In genomic region chr7:102064655-102065045, GRCm38 (mm10) we compare ENCODE assay signal across 7 mouse cellular contexts. TPM values are rescaled to one million over a fixed set of nuclear protein-coding genes. Genes with fewer than 3 reads are reported as not detected.
DNase-seq lines count a peak whose midpoint lies in the region; ATAC-seq and TF ChIP-seq lines count a peak whose summit lies in the region.

No protein-coding gene starts in this region.

- 0% methylated on average over 9 of the region's 9 CpGs for WGBS in lung, embryonic 16.5 days
- 2% methylated on average over 9 of the region's 9 CpGs for WGBS in limb, embryonic 10.5 days
- WGBS in olfactory bulb, adult 2 months, result 1% methylated on average over 9 of the region's 9 CpGs

- no peaks in the 10 kb centered on the region for H3K27me3 ChIP-seq in lung, embryonic 16.5 days (ENCODE audit: control insufficient read depth, insufficient read depth, low read depth, low read length)
- no peaks in the 10 kb centered on the region for H3K27me3 ChIP-seq in limb, embryonic 10.5 days (ENCODE audit: low read depth, poor library complexity, severe bottlenecking)

- peaks cover 18% of the 10 kb centered on the region for H3K4me1 ChIP-seq in lung, embryonic 16.5 days (replicated peaks; ENCODE audit: control insufficient read depth, insufficient read depth, low read length)
- peaks cover 7% of the 10 kb centered on the region for H3K4me1 ChIP-seq in embryonic fibroblast, embryonic 13.5 days (ENCODE audit: control insufficient read depth, insufficient read depth, low read length)
- peaks cover 16% of the 10 kb centered on the region for H3K4me1 ChIP-seq in limb, embryonic 10.5 days
- H3K4me1 ChIP-seq in olfactory bulb, adult 2 months (ENCODE audit: control insufficient read depth, insufficient read depth, low read length), result peaks cover 7% of the 10 kb centered on the region; the same call in 1 of the 2 replicates

- H3K36me3 ChIP-seq in lung, embryonic 16.5 days (ENCODE audit: control insufficient read depth, insufficient read depth, low read length), result peaks cover 4% of the 10 kb centered on the region; the same call in 1 of the 2 replicates
- H3K36me3 ChIP-seq in limb, embryonic 10.5 days, result peaks cover 40% of the 10 kb centered on the region

- no peak for TF ChIP-seq POLR2A in embryonic fibroblast, embryonic 13.5 days (IDR thresholded peaks at IDR 0.05; ENCODE audit: low read depth, low read length)
- TF ChIP-seq POLR2A in olfactory bulb, adult 2 months (IDR thresholded peaks at IDR 0.05; ENCODE audit: insufficient read depth, low read depth, low read length), result no peak

- TF ChIP-seq CTCF in embryonic fibroblast, embryonic 13.5 days (IDR thresholded peaks at IDR 0.05; ENCODE audit: borderline replicate concordance, insufficient read depth, low read length), result no peak
- no peak for TF ChIP-seq CTCF in olfactory bulb, adult 2 months (IDR thresholded peaks at IDR 0.05; ENCODE audit: insufficient read depth, low read depth, low read length)

- H3K9me3 ChIP-seq in lung, embryonic 16.5 days (ENCODE audit: control insufficient read depth, low read length), result no peaks in the 10 kb centered on the region
- no peaks in the 10 kb centered on the region for H3K9me3 ChIP-seq in limb, embryonic 10.5 days (replicated peaks)

- peak overlapping the region; percentile 78 for H3K4me3 ChIP-seq in lung, embryonic 16.5 days (ENCODE audit: low read length)
- H3K4me3 ChIP-seq in embryonic fibroblast, embryonic 13.5 days (ENCODE audit: insufficient read depth, low read length), result peak overlapping the region; percentile 61
- H3K4me3 ChIP-seq in limb, embryonic 10.5 days, result peak overlapping the region; percentile 83
- H3K4me3 ChIP-seq in olfactory bulb, adult 2 months (ENCODE audit: insufficient read depth, low read depth, low read length), result peak overlapping the region; percentile 95

- peak; percentile 13 for ATAC-seq in lung, embryonic 16.5 days (ENCODE audit: low read depth)

- intact Hi-C loops in left cerebral cortex, postnatal 25 days (cut with DNase I), result loop anchor here (5.0 kb wide), 1 partner anchor 132 kb away; the partner anchor contains the start of genes Lrrc51 and Numa1

- DNase-seq in lung, postnatal 14 days, result no peak
- DNase-seq in limb, embryonic 10.5 days (ENCODE audit: low spot score), result no peak
- no peak for DNase-seq in left cerebral cortex, postnatal 25 days (ENCODE audit: low spot score in 2 of 2)
- DNase-seq in adipocyte (ENCODE audit: low spot score), result no peak

- H3K4me2 ChIP-seq in lung, embryonic 16.5 days (ENCODE audit: low read depth, low read length), result peak overlapping the region; percentile 58

- peak overlapping the region; percentile 66 for H3K27ac ChIP-seq in lung, embryonic 16.5 days (ENCODE audit: low read length)
- 0 out of 2 replicates have a peak overlapping the region, but pooled peaks have one; percentile 26 for H3K27ac ChIP-seq in embryonic fibroblast, embryonic 13.5 days (ENCODE audit: insufficient read depth, low read length)
- H3K27ac ChIP-seq in limb, embryonic 10.5 days, result peak overlapping the region; percentile 90
- peak overlapping the region; percentile 73 for H3K27ac ChIP-seq in olfactory bulb, adult 2 months (ENCODE audit: insufficient read depth, low read depth, low read length)

- H3K9ac ChIP-seq in lung, embryonic 16.5 days (ENCODE audit: low read length), result peak overlapping the region; percentile 77

RNA-seq across cellular contexts. Expression of gene Rnf121, which starts 0.6 kb away (rescaled TPM):
- polyA plus RNA-seq in lung, embryonic 16.5 days (2015; fragmentation: Nextera tagmentation; extraction: Ambion mirVana), result 25.2 and 25.6 TPM in 2 replicates
- polyA plus RNA-seq in embryonic fibroblast, embryonic 13.5 days (2011; ENCODE audit: insufficient read length, low read depth, missing spikeins), result 44.9 and 48.4 TPM in 2 replicates
- 29.3 and 31.0 TPM in 2 replicates for polyA plus RNA-seq in limb, embryonic 10.5 days (2016; fragmentation: Nextera tagmentation; extraction: Ambion mirVana)
- polyA plus RNA-seq in olfactory bulb, adult 2 months (2012; ENCODE audit: insufficient read depth, insufficient read length, low replicate concordance, missing spikeins), result not detected in 2 replicates
- 10 to 100 TPM; 45.0 to 48.1 TPM for total RNA-seq in left cerebral cortex, postnatal 25 days (2021)

RNA-seq across cellular contexts. Expression of gene Xndc1, which starts 0.7 kb away (rescaled TPM):
- 31.0 and 35.0 TPM in 2 replicates for polyA plus RNA-seq in lung, embryonic 16.5 days (2015; fragmentation: Nextera tagmentation; extraction: Ambion mirVana)
- 10.7 and 18.4 TPM in 2 replicates for polyA plus RNA-seq in embryonic fibroblast, embryonic 13.5 days (2011; ENCODE audit: insufficient read length, low read depth, missing spikeins)
- polyA plus RNA-seq in limb, embryonic 10.5 days (2016; fragmentation: Nextera tagmentation; extraction: Ambion mirVana), result 39.7 and 51.5 TPM in 2 replicates
- polyA plus RNA-seq in olfactory bulb, adult 2 months (2012; ENCODE audit: insufficient read depth, insufficient read length, low replicate concordance, missing spikeins), result not detected in 2 replicates
- 10 to 100 TPM; 22.5 to 24.6 TPM for total RNA-seq in left cerebral cortex, postnatal 25 days (2021)

RNA-seq across cellular contexts. Expression of gene Xntrpc, which starts 0.9 kb away (rescaled TPM):
- polyA plus RNA-seq in lung, embryonic 16.5 days (2015; fragmentation: Nextera tagmentation; extraction: Ambion mirVana), result 1.0 and 1.2 TPM in 2 replicates
- 0.37 and 0.93 TPM in 2 replicates for polyA plus RNA-seq in embryonic fibroblast, embryonic 13.5 days (2011; ENCODE audit: insufficient read length, low read depth, missing spikeins)
- 1.4 and 1.8 TPM in 2 replicates for polyA plus RNA-seq in limb, embryonic 10.5 days (2016; fragmentation: Nextera tagmentation; extraction: Ambion mirVana)
- not detected in 2 replicates for polyA plus RNA-seq in olfactory bulb, adult 2 months (2012; ENCODE audit: insufficient read depth, insufficient read length, low replicate concordance, missing spikeins)
- 1 to 10 TPM; 1.4 to 3.3 TPM for total RNA-seq in left cerebral cortex, postnatal 25 days (2021)

RNA-seq across cellular contexts. Expression of gene Trpc2, which starts 18.3 kb away (rescaled TPM):
- 0.08 and 0.10 TPM in 2 replicates for polyA plus RNA-seq in lung, embryonic 16.5 days (2015; fragmentation: Nextera tagmentation; extraction: Ambion mirVana)
- not detected in 2 replicates for polyA plus RNA-seq in embryonic fibroblast, embryonic 13.5 days (2011; ENCODE audit: insufficient read length, low read depth, missing spikeins)
- polyA plus RNA-seq in limb, embryonic 10.5 days (2016; fragmentation: Nextera tagmentation; extraction: Ambion mirVana), result not detected in 2 replicates
- not detected in 2 replicates for polyA plus RNA-seq in olfactory bulb, adult 2 months (2012; ENCODE audit: insufficient read depth, insufficient read length, low replicate concordance, missing spikeins)
- total RNA-seq in left cerebral cortex, postnatal 25 days (2021), result under 1 TPM; 0.21 to 0.69 TPM

RNA-seq across cellular contexts. Expression of gene Art1, which starts 36.9 kb away (rescaled TPM):
- polyA plus RNA-seq in lung, embryonic 16.5 days (2015; fragmentation: Nextera tagmentation; extraction: Ambion mirVana), result 1.1 and 1.9 TPM in 2 replicates
- not detected in 2 replicates for polyA plus RNA-seq in embryonic fibroblast, embryonic 13.5 days (2011; ENCODE audit: insufficient read length, low read depth, missing spikeins)
- 0.50 and 0.85 TPM in 2 replicates for polyA plus RNA-seq in limb, embryonic 10.5 days (2016; fragmentation: Nextera tagmentation; extraction: Ambion mirVana)
- polyA plus RNA-seq in olfactory bulb, adult 2 months (2012; ENCODE audit: insufficient read depth, insufficient read length, low replicate concordance, missing spikeins), result not detected in 2 replicates
- not detected for total RNA-seq in left cerebral cortex, postnatal 25 days (2021)

Comparison
In these comparisons a context has a peak if more than half of its experiments do, and no peak if none do; other contexts are left out.
1. H3K27ac ChIP-seq: peak in every context shown above with its lines; median percentile 90 in limb, embryonic 10.5 days; 73 in olfactory bulb, adult 2 months; 66 in lung, embryonic 16.5 days; 26 in embryonic fibroblast, embryonic 13.5 days.
2. RNA of gene Rnf121, which starts 0.6 kb away (polyA plus RNA-seq): 44.9 to 48.4 TPM in embryonic fibroblast, embryonic 13.5 days, 29.3 to 31.0 TPM in limb, embryonic 10.5 days and 25.2 to 25.6 TPM in lung, embryonic 16.5 days; not detected in olfactory bulb, adult 2 months; every median in the first group is over 10 times any median in the second.
3. Peak in every context shown above with its lines, with median percentiles within 50 percentile points of each other: H3K4me3 ChIP-seq.